Mouse (Mus musculus) layer of hippocampus, adult 18-20 months (tissue): ENCODE data around the gene Adam4. TPM values are rescaled to one million over a fixed set of nuclear protein-coding genes. Genes with fewer than 3 reads are reported as not detected.
"Not testable (repeated sequence)": the region's sequence is repeated elsewhere in the genome, so short reads cannot be mapped to it uniquely, and the experiment has no call there.

Source experiments
- DNase-seq, 2 experiments: peaks; one replicate each; pipeline ENCODE4 v3.0.0; 2022; ENCODE audit warnings: low spot score in 2 of 2
- long read RNA-seq: library from polyadenylated mRNA; stranded (forward); transcript quantifications from one replicate; pipeline ENCODE4 v2.0.0, GENCODE M21; 2021
- total RNA-seq, 2 experiments: library from RNA; stranded (reverse); gene quantifications; 2 replicates each; pipeline ENCODE4 v1.2.3; 2021

Gene Adam4
- 1 to 10 TPM; 1.5 to 2.7 TPM for total RNA-seq
- long read RNA-seq: 0 reads

- DNase-seq: no peak
Measured at GRCm38 (mm10) chr12:81421846-81422245, at the start of gene Adam4. Gene Adam4 (minus strand): TSS chr12:81421946.

GRCm38 (mm10) chr12:81459051-81459450 is 37.3 kb upstream of the Adam4 start:
- DNase-seq: not testable (repeated sequence)

GRCm38 (mm10) chr12:81438985-81439384 is 17.2 kb upstream of the Adam4 start:
- DNase-seq: not testable (repeated sequence)

- not testable (repeated sequence) for DNase-seq
Measured at GRCm38 (mm10) chr12:81434778-81435177, 13.0 kb upstream of the Adam4 start.

- no peak for DNase-seq
Measured at GRCm38 (mm10) chr12:81413211-81413610, 8.5 kb downstream of the Adam4 start.

- no peak for DNase-seq
Measured at GRCm38 (mm10) chr12:81408966-81409365, 12.8 kb downstream of the Adam4 start.

- DNase-seq: peak; percentile 42 to 85
Measured at GRCm38 (mm10) chr12:81402187-81402586, 19.6 kb downstream of the Adam4 start.

- not testable (repeated sequence) for DNase-seq
Measured at GRCm38 (mm10) chr12:81379364-81379763, 42.4 kb downstream of the Adam4 start, which contains the start of gene Gm4787. Gene Gm4787 (minus strand): TSS chr12:81379464.

Other genes starting within 250 kb of the Adam4 start
- 10 to 100 TPM; 13.0 to 14.0 TPM for gene Slc8a3, start 88.8 kb downstream of the Adam4 start, total RNA-seq
- 1 to 10 TPM; 1.4 to 1.6 TPM for gene Gm4787, start 42.5 kb downstream of the Adam4 start, total RNA-seq
- 10 to 100 TPM; 39.7 to 40.3 TPM for gene Cox16, start 63.2 kb upstream of the Adam4 start, total RNA-seq
- 10 to 100 TPM; 35.1 to 41.0 TPM for gene Gm20498, start 111.0 kb upstream of the Adam4 start, total RNA-seq
- gene Synj2bp, start 111.0 kb upstream of the Adam4 start, total RNA-seq: 10 to 100 TPM; 29.4 to 31.3 TPM
- under 1 TPM in 1 of 2 experiments, not detected in 1; 0.20 TPM for gene Adam21, start 146.5 kb upstream of the Adam4 start, total RNA-seq
- gene Med6, start 173.1 kb upstream of the Adam4 start, total RNA-seq: 10 to 100 TPM; 29.5 to 31.7 TPM
- 10 to 100 TPM; 38.8 to 44.5 TPM for gene Ttc9, start 209.3 kb upstream of the Adam4 start, total RNA-seq